Mouse (Mus musculus): ENCODE data around the gene Thap4. TPM values are rescaled to one million over a fixed set of nuclear protein-coding genes. Genes with fewer than 3 reads are reported as not detected.

Thap4 gene
- polyA plus RNA-seq, 1 experiment from 2014 or later: 39.2 TPM

GRCm38 (mm10) chr1:93656325-93657024 is 98.2 kb downstream of the Thap4 start:
- 71% methylated on average over 7 of the region's 7 CpGs for WGBS
- Histone ChIP-seq H3K36me3 (ENCODE audit: control insufficient read depth, insufficient read depth, low read length) (no peaks in the 10 kb centered on the region), H3K9ac (replicated peaks; ENCODE audit: low read length) (no peak overlapping the region), H3K9me3 (ENCODE audit: control insufficient read depth, low read length) (no peaks in the 10 kb centered on the region), H3K4me1 (ENCODE audit: control insufficient read depth, insufficient read depth, low read length) (no peaks in the 10 kb centered on the region), H3K27ac (replicated peaks; ENCODE audit: low read depth, low read length) (no peak overlapping the region), H3K4me3 (replicated peaks; ENCODE audit: low read depth, low read length) (no peak overlapping the region), H3K4me2 (ENCODE audit: low read length) (no peak overlapping the region), H3K27me3 (ENCODE audit: control insufficient read depth, insufficient read depth, low read length) (no peaks in the 10 kb centered on the region)
- ATAC-seq (ENCODE audit: low FRiP score, low TSS enrichment) (no peak), DNase-seq (no peak)

GRCm38 (mm10) chr1:93654798-93655197 is 99.9 kb downstream of the Thap4 start:
- ATAC-seq (ENCODE audit: low FRiP score, low TSS enrichment) (no peak), DNase-seq (no peak)

DNA sequence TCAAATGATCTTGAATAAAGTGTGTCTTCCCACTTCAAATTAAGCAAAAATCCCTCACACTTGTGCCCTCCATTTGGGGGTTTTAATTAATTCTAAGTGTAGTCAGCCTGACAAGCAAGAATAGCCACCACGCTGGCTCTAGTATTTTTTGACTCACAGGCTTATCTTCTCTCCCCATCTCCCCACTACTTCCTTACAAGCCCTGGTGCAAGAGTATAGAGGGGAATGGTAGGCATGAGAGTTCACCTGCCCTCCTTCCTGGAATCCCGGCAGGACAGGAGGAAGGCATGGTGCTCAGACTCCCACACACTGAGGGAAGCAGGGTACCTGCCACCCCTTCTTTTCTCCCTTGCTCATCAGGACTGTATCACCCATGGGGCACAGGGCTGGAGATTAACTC is 100.4 kb downstream of the Thap4 start:
- 71% methylated on average over 2 of the region's 2 CpGs for WGBS
- no peaks in the 10 kb centered on the region for H3K9me3 ChIP-seq (ENCODE audit: control insufficient read depth, low read length)
- H3K4me2 ChIP-seq (ENCODE audit: low read length): no peak overlapping the region
- no peak overlapping the region for H3K27ac ChIP-seq (replicated peaks; ENCODE audit: low read depth, low read length)
- no peak overlapping the region for H3K4me3 ChIP-seq (replicated peaks; ENCODE audit: low read depth, low read length)
- no peaks in the 10 kb centered on the region for H3K27me3 ChIP-seq (ENCODE audit: control insufficient read depth, insufficient read depth, low read length)
- DNase-seq (no peak), ATAC-seq (ENCODE audit: low FRiP score, low TSS enrichment) (no peak)
- H3K4me1 ChIP-seq (ENCODE audit: control insufficient read depth, insufficient read depth, low read length): no peaks in the 10 kb centered on the region
- no peak overlapping the region for H3K9ac ChIP-seq (replicated peaks; ENCODE audit: low read length)
- H3K36me3 ChIP-seq (ENCODE audit: control insufficient read depth, insufficient read depth, low read length): no peaks in the 10 kb centered on the region

More at GRCm38 (mm10) chr1:93654798-93655197, 99.9 kb downstream of the Thap4 start:
- Histone ChIP-seq H3K36me3 (ENCODE audit: control insufficient read depth, insufficient read depth, low read length) (no peaks in the 10 kb centered on the region), H3K9ac (replicated peaks; ENCODE audit: low read length) (no peak overlapping the region), H3K27ac (replicated peaks; ENCODE audit: low read depth, low read length) (no peak overlapping the region), H3K9me3 (ENCODE audit: control insufficient read depth, low read length) (no peaks in the 10 kb centered on the region), H3K4me3 (replicated peaks; ENCODE audit: low read depth, low read length) (no peak overlapping the region), H3K4me2 (ENCODE audit: low read length) (no peak overlapping the region), H3K4me1 (ENCODE audit: control insufficient read depth, insufficient read depth, low read length) (no peaks in the 10 kb centered on the region), H3K27me3 (ENCODE audit: control insufficient read depth, insufficient read depth, low read length) (no peaks in the 10 kb centered on the region)
- WGBS: 80% methylated on average over 2 of the region's 2 CpGs

Other genes starting within 250 kb of the Thap4 start
- gene Farp2, start 242.8 kb downstream of the Thap4 start, polyA plus RNA-seq (2014; fragmentation: Nextera tagmentation; extraction: Ambion mirVana): 3.6 and 4.7 TPM in 2 replicates
- gene Stk25, start 96.2 kb downstream of the Thap4 start, polyA plus RNA-seq (2014; fragmentation: Nextera tagmentation; extraction: Ambion mirVana): 357 and 370 TPM in 2 replicates
- gene Bok, start 69.2 kb downstream of the Thap4 start, polyA plus RNA-seq (2014; fragmentation: Nextera tagmentation; extraction: Ambion mirVana): 77.6 and 87.4 TPM in 2 replicates
- gene Atg4b, start 3.4 kb downstream of the Thap4 start, polyA plus RNA-seq (2014; fragmentation: Nextera tagmentation; extraction: Ambion mirVana): 101 and 102 TPM in 2 replicates
- 143 and 144 TPM in 2 replicates for gene Dtymk, start 47.1 kb upstream of the Thap4 start, polyA plus RNA-seq (2014; fragmentation: Nextera tagmentation; extraction: Ambion mirVana)
- gene Ing5, start 49.1 kb upstream of the Thap4 start, polyA plus RNA-seq (2014; fragmentation: Nextera tagmentation; extraction: Ambion mirVana): 9.6 and 9.7 TPM in 2 replicates
- 10.5 and 11.5 TPM in 2 replicates for gene D2hgdh, start 70.0 kb upstream of the Thap4 start, polyA plus RNA-seq (2014; fragmentation: Nextera tagmentation; extraction: Ambion mirVana)
- gene Gal3st2, start 106.4 kb upstream of the Thap4 start, polyA plus RNA-seq (2014; fragmentation: Nextera tagmentation; extraction: Ambion mirVana): 0.24 TPM in 1 of 2 replicates, not detected in the other
- gene Gal3st2b, start 163.4 kb upstream of the Thap4 start, polyA plus RNA-seq (2014; fragmentation: Nextera tagmentation; extraction: Ambion mirVana): not detected in 2 replicates
- gene Gal3st2c, start 235.6 kb upstream of the Thap4 start, polyA plus RNA-seq (2014; fragmentation: Nextera tagmentation; extraction: Ambion mirVana): not detected in 2 replicates

All from midbrain, embryonic 14.5 days (tissue).